Mouse (Mus musculus) embryonic fibroblast, embryonic 13.5 days (primary cell): ENCODE results near the gene Spp1. TPM values are rescaled to one million over a fixed set of nuclear protein-coding genes. Genes with fewer than 3 reads are reported as not detected.

ENCODE experiments used
- H3K27ac ChIP-seq: 2 replicates; pipeline ENCODE4 v1.5.1; 2012; ENCODE audit warnings: low read length, control low read depth, inconsistent platforms; ENCODE audit not compliant: insufficient read depth
- H3K4me1 ChIP-seq: 2 replicates; pipeline ENCODE4 v1.6.1; 2011; ENCODE audit warnings: low read length; ENCODE audit not compliant: control insufficient read depth, insufficient read depth
- H3K4me3 ChIP-seq: 2 replicates; pipeline ENCODE4 v1.5.1; 2011; ENCODE audit warnings: mild to moderate bottlenecking, control low read depth, low read length; ENCODE audit not compliant: insufficient read depth
- CTCF ChIP-seq: IDR thresholded peaks from 2 replicates; pipeline ENCODE4 v1.5.1; 2011; ENCODE audit warnings: mild to moderate bottlenecking, control low read depth, low read length, moderate library complexity, borderline replicate concordance; ENCODE audit not compliant: insufficient read depth
- POLR2A ChIP-seq: IDR thresholded peaks from 2 replicates; pipeline ENCODE4 v1.6.1; 2011; ENCODE audit warnings: low read depth, mild to moderate bottlenecking, control low read depth, low read length, moderate library complexity
- polyA plus RNA-seq: library from polyadenylated mRNA; stranded (reverse); fragments of >200 nt; gene quantifications from 2 replicates; pipeline ENCODE4 v1.2.4, GENCODE M21; 2011; ENCODE audit warnings: low read depth; ENCODE audit not compliant: missing spikeins, insufficient read length

Spp1 gene
- polyA plus RNA-seq, 1 experiment = 2,527 TPM

GRCm38 (mm10) chr5:104453075-104453474 lies 18.2 kb downstream of the Spp1 start:
- H3K4me1 ChIP-seq = peaks cover 2% of the 10 kb centered on the region
- TF ChIP-seq POLR2A (no peak), CTCF (no peak)
- no peak overlapping the region for H3K4me3 ChIP-seq
- H3K27ac ChIP-seq = peak overlapping the region; percentile 22

GRCm38 (mm10) chr5:104454564-104454963 lies 19.6 kb downstream of the Spp1 start:
- no peak overlapping the region for H3K4me3 ChIP-seq
- TF ChIP-seq CTCF = no peak
- no peak for TF ChIP-seq POLR2A
- H3K4me1 ChIP-seq = peaks cover 6% of the 10 kb centered on the region
- peak overlapping the region; percentile 7; the same call in 1 of the 2 replicates for H3K27ac ChIP-seq

- peaks cover 4% of the 10 kb centered on the region for H3K4me1 ChIP-seq
- peak within 1 kb of the TSS; percentile 89 for H3K27ac ChIP-seq
- peak; percentile 74 for TF ChIP-seq POLR2A
- TF ChIP-seq CTCF = no peak
- peak within 1 kb of the TSS; percentile 81 for H3K4me3 ChIP-seq
Observed at GRCm38 (mm10) chr5:104458832-104459705, 24.2 kb downstream of the Spp1 start, which contains the start of gene Pkd2. Pkd2 (plus strand) TSS chr5:104459450.

GRCm38 (mm10) chr5:104459706-104460455 lies 25.0 kb downstream of the Spp1 start:
- TF ChIP-seq POLR2A (peak; percentile 60), CTCF (no peak)
- Histone ChIP-seq H3K27ac (peak overlapping the region; percentile 89), H3K4me3 (peak overlapping the region; percentile 81), H3K4me1 (peaks cover 9% of the 10 kb centered on the region)

GRCm38 (mm10) chr5:104460456-104460838 lies 25.5 kb downstream of the Spp1 start:
- TF ChIP-seq POLR2A (no peak), CTCF (no peak)
- peak overlapping the region; percentile 89 for H3K27ac ChIP-seq
- peak overlapping the region; percentile 81 for H3K4me3 ChIP-seq
- peaks cover 9% of the 10 kb centered on the region for H3K4me1 ChIP-seq

GRCm38 (mm10) chr5:104460856-104461255 lies 25.9 kb downstream of the Spp1 start:
- peaks cover 11% of the 10 kb centered on the region for H3K4me1 ChIP-seq
- TF ChIP-seq POLR2A (no peak), CTCF (no peak)
- peak overlapping the region; percentile 77; the same call in 1 of the 2 replicates for H3K27ac ChIP-seq
- peak overlapping the region; percentile 81 for H3K4me3 ChIP-seq

- H3K4me1 ChIP-seq = peaks cover 7% of the 10 kb centered on the region
- no peak for TF ChIP-seq CTCF
- TF ChIP-seq POLR2A = no peak
- peak overlapping the region; percentile 89 for H3K27ac ChIP-seq
- H3K4me3 ChIP-seq = no peak overlapping the region
Observed at GRCm38 (mm10) chr5:104465279-104465678, 30.4 kb downstream of the Spp1 start.

GRCm38 (mm10) chr5:104465731-104466130 lies 30.8 kb downstream of the Spp1 start:
- no peak for TF ChIP-seq POLR2A
- TF ChIP-seq CTCF = no peak
- Histone ChIP-seq H3K27ac (peak overlapping the region; percentile 90), H3K4me1 (peaks cover 7% of the 10 kb centered on the region), H3K4me3 (no peak overlapping the region)

- H3K27ac ChIP-seq = no peak overlapping the region
- peaks cover 7% of the 10 kb centered on the region for H3K4me1 ChIP-seq
- H3K4me3 ChIP-seq = no peak overlapping the region
- TF ChIP-seq CTCF (no peak), POLR2A (no peak)
Observed at GRCm38 (mm10) chr5:104466816-104467215, 31.9 kb downstream of the Spp1 start.
